Comparison of ENCODE assay signal across 10 mouse cellular contexts in the genomic region with DNA sequence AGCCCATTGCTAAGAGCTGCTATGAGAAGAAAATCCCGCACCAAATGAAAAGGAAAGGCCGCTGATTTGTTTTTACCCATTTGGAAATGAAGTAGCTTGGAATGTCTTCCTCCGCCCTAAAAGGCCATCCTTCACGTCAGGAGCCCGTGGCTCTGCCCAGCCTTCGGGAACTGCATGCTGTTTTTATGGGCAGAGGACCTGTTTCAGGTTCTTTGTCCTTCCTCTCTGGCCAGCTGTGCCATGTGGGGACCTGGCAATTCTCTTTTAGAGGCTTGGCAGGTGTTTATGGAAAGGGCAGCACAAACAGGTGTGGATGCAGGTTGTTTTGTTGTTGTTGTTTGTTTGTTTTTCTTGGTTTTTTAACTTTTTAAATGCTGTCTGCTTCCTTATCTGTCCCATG.
DNase-seq lines count a peak whose midpoint lies in the region; ATAC-seq and TF ChIP-seq lines count a peak whose summit lies in the region.
"Had no signal": no experiment of that assay in that cellular context is flagged by ENCODE, and none has a peak within 500 bp of the region (broad histone marks: within the 10 kb centered on the region; RNA-seq: fewer than 3 reads in every experiment).

No protein-coding gene starts in this region.

- H3K27ac ChIP-seq in kidney, postnatal 0 days = no peak overlapping the region
- H3K27ac ChIP-seq in kidney, adult 2 months (ENCODE audit: insufficient read depth, low read depth, low read length) = no peak overlapping the region
- H3K27ac ChIP-seq in forebrain, embryonic 12.5 days = peak overlapping the region; percentile 80
- H3K27ac ChIP-seq in intestine, embryonic 16.5 days (ENCODE audit: low read length) = no peak overlapping the region
- peak overlapping the region; percentile 62 for H3K27ac ChIP-seq in midbrain, postnatal 0 days (ENCODE audit: low read depth, low read length)

- no peak for TF ChIP-seq POLR2A in kidney, adult 2 months (IDR thresholded peaks at IDR 0.05; ENCODE audit: low read depth, low read length)

- peak overlapping the region; percentile 27; the same call in 1 of the 2 replicates for H3K4me3 ChIP-seq in kidney, postnatal 0 days (replicated peaks; ENCODE audit: low read depth, low read length)
- no peak overlapping the region for H3K4me3 ChIP-seq in kidney, adult 2 months (ENCODE audit: insufficient read depth, low read depth, low read length)
- H3K4me3 ChIP-seq in forebrain, embryonic 12.5 days (replicated peaks) = peak overlapping the region; percentile 29
- no peak overlapping the region for H3K4me3 ChIP-seq in intestine, embryonic 16.5 days (ENCODE audit: low read length)
- H3K4me3 ChIP-seq in midbrain, postnatal 0 days (ENCODE audit: low read depth, low read length) = no peak overlapping the region; the same call in 1 of the 2 replicates
- H3K4me3 ChIP-seq: erythroblast, embryonic 14.5 days had no signal

- no peaks in the 10 kb centered on the region for H3K4me1 ChIP-seq in kidney, postnatal 0 days (replicated peaks; ENCODE audit: insufficient read depth, low read length)
- H3K4me1 ChIP-seq in kidney, adult 2 months (ENCODE audit: control insufficient read depth, insufficient read depth, low read length) = no peaks in the 10 kb centered on the region
- peaks cover 31% of the 10 kb centered on the region for H3K4me1 ChIP-seq in forebrain, embryonic 12.5 days
- H3K4me1 ChIP-seq in intestine, embryonic 16.5 days (ENCODE audit: control insufficient read depth, insufficient read depth, low read length) = peaks cover 6% of the 10 kb centered on the region; the same call in 1 of the 2 replicates
- peaks cover 4% of the 10 kb centered on the region; the same call in 1 of the 2 replicates for H3K4me1 ChIP-seq in midbrain, postnatal 0 days (ENCODE audit: insufficient read depth, low read length)

- ATAC-seq in kidney, postnatal 0 days (replicated peaks; ENCODE audit: low FRiP score, low read depth) = no peak
- peak; percentile 33 for ATAC-seq in forebrain, embryonic 12.5 days (ENCODE audit: low FRiP score)
- no peak for ATAC-seq in intestine, embryonic 16.5 days
- ATAC-seq in midbrain, postnatal 0 days (ENCODE audit: low FRiP score) = no peak

- intact Hi-C loops in left cerebral cortex, postnatal 10 days (cut with DNase I) = no loop called here

- no peak for TF ChIP-seq CTCF in kidney, postnatal 0 days (IDR thresholded peaks at IDR 0.05; ENCODE audit: low read depth)
- no peak for TF ChIP-seq CTCF in kidney, adult 2 months (conservative IDR thresholded peaks at IDR 0.05; ENCODE audit: insufficient read depth, insufficient read length, low read depth, low read length)
- no peak for TF ChIP-seq CTCF in midbrain, postnatal 0 days (IDR thresholded peaks at IDR 0.05)

- H3K27me3 ChIP-seq in kidney, postnatal 0 days (ENCODE audit: insufficient read depth, low read length) = no peaks in the 10 kb centered on the region
- H3K27me3 ChIP-seq in kidney, adult 2 months (replicated peaks; ENCODE audit: control insufficient read depth, insufficient read depth, low read length) = no peaks in the 10 kb centered on the region
- peaks cover 23% of the 10 kb centered on the region for H3K27me3 ChIP-seq in forebrain, embryonic 12.5 days
- H3K27me3 ChIP-seq in intestine, embryonic 16.5 days (replicated peaks; ENCODE audit: control insufficient read depth, insufficient read depth, low read length) = no peaks in the 10 kb centered on the region
- 0 out of 2 replicates have a peak, but pooled peaks cover 6% of the 10 kb centered on the region for H3K27me3 ChIP-seq in midbrain, postnatal 0 days (ENCODE audit: insufficient read depth, low read length)

- H3K4me2 ChIP-seq in kidney, postnatal 0 days (ENCODE audit: low read length) = peak overlapping the region; percentile 58
- H3K4me2 ChIP-seq in forebrain, embryonic 12.5 days = peak overlapping the region; percentile 61
- H3K4me2 ChIP-seq in intestine, embryonic 16.5 days (ENCODE audit: low read depth, low read length) = peak overlapping the region; percentile 55; the same call in 1 of the 2 replicates
- H3K4me2 ChIP-seq in midbrain, postnatal 0 days (ENCODE audit: low read depth, low read length, poor library complexity, severe bottlenecking) = peak overlapping the region; percentile 41; the same call in 1 of the 2 replicates

- H3K9me3 ChIP-seq in kidney, postnatal 0 days (replicated peaks; ENCODE audit: low read length) = no peaks in the 10 kb centered on the region
- no peaks in the 10 kb centered on the region for H3K9me3 ChIP-seq in forebrain, embryonic 12.5 days
- H3K9me3 ChIP-seq in intestine, embryonic 16.5 days (ENCODE audit: control insufficient read depth, low read length) = no peaks in the 10 kb centered on the region
- H3K9me3 ChIP-seq in midbrain, postnatal 0 days (ENCODE audit: low read length) = no peaks in the 10 kb centered on the region
- H3K9me3 ChIP-seq: G1E had no signal

- H3K9ac ChIP-seq in kidney, postnatal 0 days (ENCODE audit: low read depth, low read length) = no peak overlapping the region
- H3K9ac ChIP-seq in forebrain, embryonic 12.5 days = 0 out of 2 replicates have a peak overlapping the region, but pooled peaks have one; percentile 41
- no peak overlapping the region for H3K9ac ChIP-seq in intestine, embryonic 16.5 days (ENCODE audit: low read depth, low read length)
- H3K9ac ChIP-seq in midbrain, postnatal 0 days (replicated peaks; ENCODE audit: low read length, poor library complexity, severe bottlenecking) = no peak overlapping the region

- H3K36me3 ChIP-seq in kidney, postnatal 0 days (ENCODE audit: insufficient read depth, low read length) = no peaks in the 10 kb centered on the region
- no peaks in the 10 kb centered on the region for H3K36me3 ChIP-seq in kidney, adult 2 months (ENCODE audit: control insufficient read depth, insufficient read depth, low read length)
- no peaks in the 10 kb centered on the region for H3K36me3 ChIP-seq in forebrain, embryonic 12.5 days (replicated peaks)
- no peaks in the 10 kb centered on the region for H3K36me3 ChIP-seq in intestine, embryonic 16.5 days (ENCODE audit: control insufficient read depth, insufficient read depth, low read length)
- no peaks in the 10 kb centered on the region for H3K36me3 ChIP-seq in midbrain, postnatal 0 days (ENCODE audit: insufficient read depth, low read length)
- H3K36me3 ChIP-seq: G1E had no signal

- DNase-seq in kidney, postnatal 0 days (ENCODE audit: low spot score) = no peak
- DNase-seq in kidney, adult 2 months = no peak
- no peak for DNase-seq in midbrain, postnatal 0 days (ENCODE audit: low spot score)
- DNase-seq in right cerebral cortex, adult 2 months (ENCODE audit: low spot score in 2 of 2) = no peak
- DNase-seq in left cerebral cortex, postnatal 10 days (ENCODE audit: extremely low spot score in 1 of 2, low spot score in 2 of 2) = no peak
- DNase-seq in MN1 (ENCODE audit: low spot score) = no peak

- 13% methylated on average over 6 of the region's 6 CpGs for WGBS in kidney, postnatal 0 days
- 42% methylated on average over 6 of the region's 6 CpGs for WGBS in kidney, adult 2 months
- WGBS in forebrain, embryonic 12.5 days = 4% methylated on average over 6 of the region's 6 CpGs
- 25% methylated on average over 6 of the region's 6 CpGs for WGBS in intestine, embryonic 16.5 days
- WGBS in midbrain, postnatal 0 days = 17% methylated on average over 6 of the region's 6 CpGs

Comparison
In these comparisons a context has a peak if more than half of its experiments do, and no peak if none do; other contexts are left out.
1. H3K4me3 ChIP-seq: peak in kidney, postnatal 0 days (single experiment) and forebrain, embryonic 12.5 days (single experiment); none in kidney, adult 2 months (single experiment), intestine, embryonic 16.5 days (single experiment) and midbrain, postnatal 0 days (single experiment).
2. H3K27ac ChIP-seq: peak in forebrain, embryonic 12.5 days (single experiment) and midbrain, postnatal 0 days (single experiment); none in kidney, postnatal 0 days (single experiment), kidney, adult 2 months (single experiment) and intestine, embryonic 16.5 days (single experiment).
3. Peak in every context shown above with its lines, with median percentiles within 50 percentile points of each other: H3K4me2 ChIP-seq.